Mouse (Mus musculus): ENCODE results near the gene Noc3l. TPM values are rescaled to one million over a fixed set of nuclear protein-coding genes. Genes with fewer than 3 reads are reported as not detected.

Gene Noc3l
- total and polyA plus RNA-seq, 2 experiments from 2014 or later, result 2.5 to 6.4 TPM

- ATAC-seq (no peak), DNase-seq (ENCODE audit: low spot score) (no peak)
- Histone ChIP-seq H3K9ac (replicated peaks; ENCODE audit: low read length) (no peak overlapping the region), H3K9me3 (ENCODE audit: low read length) (no peaks in the 10 kb centered on the region), H3K36me3 (ENCODE audit: insufficient read depth, low read length) (no peaks in the 10 kb centered on the region; the same call in 1 of the 2 replicates), H3K27me3 (ENCODE audit: insufficient read depth, low read length) (no peaks in the 10 kb centered on the region), H3K4me2 (ENCODE audit: low read depth, low read length) (no peak overlapping the region), H3K4me1 (ENCODE audit: insufficient read depth, low read length) (no peaks in the 10 kb centered on the region), H3K4me3 (ENCODE audit: low read length) (no peak overlapping the region), H3K27ac (no peak overlapping the region)
- no peak for TF ChIP-seq CTCF (IDR thresholded peaks at IDR 0.05; ENCODE audit: low read depth)
- WGBS, result 94% methylated on average over 2 of the region's 2 CpGs
Observed at GRCm38 (mm10) chr19:38766306-38766705, 52.7 kb downstream of the Noc3l start.

GRCm38 (mm10) chr19:38760441-38760840 lies 58.6 kb downstream of the Noc3l start:
- Histone ChIP-seq H3K4me3 (ENCODE audit: low read length) (no peak overlapping the region), H3K4me1 (ENCODE audit: insufficient read depth, low read length) (no peaks in the 10 kb centered on the region), H3K27ac (no peak overlapping the region), H3K27me3 (ENCODE audit: insufficient read depth, low read length) (no peaks in the 10 kb centered on the region), H3K9ac (replicated peaks; ENCODE audit: low read length) (no peak overlapping the region), H3K36me3 (ENCODE audit: insufficient read depth, low read length) (no peaks in the 10 kb centered on the region), H3K9me3 (ENCODE audit: low read length) (no peaks in the 10 kb centered on the region), H3K4me2 (ENCODE audit: low read depth, low read length) (no peak overlapping the region)
- DNase-seq (ENCODE audit: low spot score) (no peak), ATAC-seq (no peak)
- WGBS, result 64% methylated on average over 3 of the region's 3 CpGs
- no peak for TF ChIP-seq CTCF (IDR thresholded peaks at IDR 0.05; ENCODE audit: low read depth)

DNA sequence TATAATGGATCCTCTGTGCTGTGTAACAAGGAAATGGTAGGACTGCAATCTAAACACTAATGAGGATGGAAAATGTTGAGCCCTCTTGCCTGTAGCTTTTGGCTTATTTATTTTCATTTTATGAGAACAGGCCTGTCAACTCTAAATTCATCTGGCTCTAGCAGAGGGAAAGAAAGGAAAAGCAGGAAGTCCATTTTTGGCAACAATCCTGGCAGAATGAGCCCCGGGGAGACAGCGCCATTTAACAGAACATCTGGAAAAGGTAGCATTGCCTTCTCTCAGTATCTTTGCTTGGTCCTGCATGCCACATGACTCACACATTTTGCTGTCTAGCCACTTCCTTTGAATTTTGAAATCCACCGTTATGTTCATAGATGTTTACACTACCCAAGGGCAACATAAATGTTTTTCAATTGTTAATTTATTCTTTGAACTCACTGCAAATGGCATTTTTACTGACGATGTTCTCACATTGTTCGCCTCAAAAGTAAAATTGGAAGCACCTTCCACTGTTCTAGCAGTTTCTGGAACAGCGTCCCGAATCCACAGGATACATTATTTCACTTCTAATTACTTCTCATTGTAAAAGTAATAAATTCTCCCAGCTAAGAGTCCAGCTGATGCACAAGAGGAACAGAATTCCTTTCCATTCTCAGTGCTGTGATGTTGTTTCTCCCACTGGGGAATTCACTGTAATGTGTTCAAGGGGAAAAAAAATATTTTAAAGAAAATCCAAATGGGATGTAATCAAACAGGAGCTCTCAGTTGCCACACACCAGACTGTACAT lies 60.2 kb downstream of the Noc3l start:
- H3K9me3 ChIP-seq (ENCODE audit: low read length), result no peaks in the 10 kb centered on the region
- DNase-seq (ENCODE audit: low spot score), result peak; percentile 35

DNA sequence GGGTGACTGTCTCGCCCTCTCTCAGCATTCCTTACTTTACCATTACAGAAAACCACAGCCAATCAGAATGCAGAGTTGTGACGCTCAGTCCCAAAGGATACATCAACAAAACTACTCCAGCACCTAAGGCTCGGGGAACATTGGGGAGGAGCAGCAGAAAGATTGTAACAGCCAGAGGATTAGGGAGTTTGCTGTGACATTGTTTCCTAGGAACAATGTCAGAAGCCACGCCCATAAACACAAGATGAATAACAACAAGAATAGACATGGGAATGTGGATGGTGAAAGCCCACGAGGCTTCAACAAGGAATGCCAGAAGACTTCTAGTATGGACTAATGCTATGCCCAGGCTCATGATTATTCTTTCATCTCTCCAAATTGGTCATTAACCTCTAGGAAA lies 61.0 kb downstream of the Noc3l start:
- 59% methylated on average over 5 of the region's 5 CpGs for WGBS
- no peak for TF ChIP-seq CTCF (IDR thresholded peaks at IDR 0.05; ENCODE audit: low read depth)

More for the DNA sequence above, 60.2 kb downstream of the Noc3l start:
- no peak overlapping the region for H3K4me3 ChIP-seq (ENCODE audit: low read length)
- no peak overlapping the region for H3K9ac ChIP-seq (replicated peaks; ENCODE audit: low read length)
- H3K27me3 ChIP-seq (ENCODE audit: insufficient read depth, low read length), result no peaks in the 10 kb centered on the region
- WGBS, result 81% methylated on average over 7 of the region's 7 CpGs
- no peaks in the 10 kb centered on the region for H3K4me1 ChIP-seq (ENCODE audit: insufficient read depth, low read length)
- no peaks in the 10 kb centered on the region for H3K36me3 ChIP-seq (ENCODE audit: insufficient read depth, low read length)
- TF ChIP-seq CTCF (IDR thresholded peaks at IDR 0.05; ENCODE audit: low read depth), result no peak
- H3K27ac ChIP-seq, result no peak overlapping the region
- no peak for ATAC-seq
- H3K4me2 ChIP-seq (ENCODE audit: low read depth, low read length), result no peak overlapping the region

GRCm38 (mm10) chr19:38757161-38757560 lies 61.9 kb downstream of the Noc3l start:
- H3K4me2 ChIP-seq (ENCODE audit: low read depth, low read length), result no peak overlapping the region
- no peak overlapping the region for H3K9ac ChIP-seq (replicated peaks; ENCODE audit: low read length)
- H3K27me3 ChIP-seq (ENCODE audit: insufficient read depth, low read length), result no peaks in the 10 kb centered on the region
- no peak overlapping the region for H3K4me3 ChIP-seq (ENCODE audit: low read length)
- WGBS, result 65% methylated on average over 3 of the region's 3 CpGs
- no peaks in the 10 kb centered on the region for H3K4me1 ChIP-seq (ENCODE audit: insufficient read depth, low read length)
- DNase-seq (ENCODE audit: low spot score) (no peak), ATAC-seq (no peak)
- no peaks in the 10 kb centered on the region for H3K9me3 ChIP-seq (ENCODE audit: low read length)
- H3K36me3 ChIP-seq (ENCODE audit: insufficient read depth, low read length), result no peaks in the 10 kb centered on the region
- TF ChIP-seq CTCF (IDR thresholded peaks at IDR 0.05; ENCODE audit: low read depth), result no peak
- no peak overlapping the region for H3K27ac ChIP-seq

More for the DNA sequence above, 61.0 kb downstream of the Noc3l start:
- Histone ChIP-seq H3K27me3 (ENCODE audit: insufficient read depth, low read length) (no peaks in the 10 kb centered on the region), H3K4me3 (ENCODE audit: low read length) (no peak overlapping the region), H3K9me3 (ENCODE audit: low read length) (no peaks in the 10 kb centered on the region), H3K27ac (no peak overlapping the region), H3K4me2 (ENCODE audit: low read depth, low read length) (no peak overlapping the region), H3K9ac (replicated peaks; ENCODE audit: low read length) (no peak overlapping the region), H3K36me3 (ENCODE audit: insufficient read depth, low read length) (no peaks in the 10 kb centered on the region), H3K4me1 (ENCODE audit: insufficient read depth, low read length) (no peaks in the 10 kb centered on the region)
- no peak for DNase-seq (ENCODE audit: low spot score)
- ATAC-seq, result no peak

GRCm38 (mm10) chr19:38750192-38750591 lies 68.8 kb downstream of the Noc3l start:
- H3K27ac ChIP-seq, result no peak overlapping the region
- H3K4me3 ChIP-seq (ENCODE audit: low read length), result no peak overlapping the region
- no peaks in the 10 kb centered on the region for H3K27me3 ChIP-seq (ENCODE audit: insufficient read depth, low read length)
- 72% methylated on average over 4 of the region's 4 CpGs for WGBS
- H3K4me2 ChIP-seq (ENCODE audit: low read depth, low read length), result no peak overlapping the region
- no peak overlapping the region for H3K9ac ChIP-seq (replicated peaks; ENCODE audit: low read length)
- DNase-seq (ENCODE audit: low spot score) (peak; percentile 32), ATAC-seq (no peak)
- no peaks in the 10 kb centered on the region for H3K36me3 ChIP-seq (ENCODE audit: insufficient read depth, low read length)
- H3K9me3 ChIP-seq (ENCODE audit: low read length), result no peaks in the 10 kb centered on the region
- TF ChIP-seq CTCF (IDR thresholded peaks at IDR 0.05; ENCODE audit: low read depth), result peak; percentile 57
- no peaks in the 10 kb centered on the region for H3K4me1 ChIP-seq (ENCODE audit: insufficient read depth, low read length)

- no peak for TF ChIP-seq CTCF (IDR thresholded peaks at IDR 0.05; ENCODE audit: low read depth)
- H3K36me3 ChIP-seq (ENCODE audit: insufficient read depth, low read length), result no peaks in the 10 kb centered on the region
- H3K9me3 ChIP-seq (ENCODE audit: low read length), result no peaks in the 10 kb centered on the region
- no peak overlapping the region for H3K9ac ChIP-seq (replicated peaks; ENCODE audit: low read length)
- H3K4me3 ChIP-seq (ENCODE audit: low read length), result no peak overlapping the region
- no peak for ATAC-seq
- H3K4me1 ChIP-seq (ENCODE audit: insufficient read depth, low read length), result no peaks in the 10 kb centered on the region
- no peaks in the 10 kb centered on the region for H3K27me3 ChIP-seq (ENCODE audit: insufficient read depth, low read length)
- 0 out of 2 replicates have a peak overlapping the region, but pooled peaks have one; percentile 4 for H3K27ac ChIP-seq
- DNase-seq (ENCODE audit: low spot score), result no peak
- no peak overlapping the region for H3K4me2 ChIP-seq (ENCODE audit: low read depth, low read length)
- whole genome bisulfite sequencing, result 68% methylated on average over 6 of the region's 6 CpGs
Observed at GRCm38 (mm10) chr19:38746492-38747014, 72.5 kb downstream of the Noc3l start.

Data from hindbrain, postnatal 0 days (tissue).